Comparison of ENCODE assay signal across 13 mouse cellular contexts in the genomic region with DNA sequence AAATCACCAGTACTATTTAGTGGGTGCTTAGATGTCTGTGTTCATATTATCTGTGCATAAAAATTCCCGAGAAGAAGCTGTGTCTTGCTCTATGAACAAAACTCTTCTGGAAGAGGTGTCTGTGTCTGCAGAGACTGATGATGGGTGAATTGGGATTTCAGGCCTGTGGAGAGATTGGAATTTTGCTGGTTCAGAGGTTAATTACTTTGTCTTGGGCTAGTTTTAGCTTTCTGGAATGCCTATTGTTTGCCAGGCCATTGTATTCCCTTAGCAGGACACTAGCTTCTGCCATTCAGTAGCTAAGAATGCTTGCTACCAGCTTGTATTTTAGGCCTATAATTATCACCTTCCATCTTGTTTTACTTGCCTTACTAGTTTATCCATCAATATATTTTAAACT.
A peak's percentile ranks its signal among the peaks of the same experiment; 100 is the strongest.
DNase-seq lines count a peak whose midpoint lies in the region; ATAC-seq and TF ChIP-seq lines count a peak whose summit lies in the region.
"Had no signal": no experiment of that assay in that cellular context is flagged by ENCODE, and none has a peak within 500 bp of the region (broad histone marks: within the 10 kb centered on the region; RNA-seq: fewer than 3 reads in every experiment).

No protein-coding gene starts in this region.

- H3K36me3 ChIP-seq in kidney, embryonic 15.5 days: no peaks in the 10 kb centered on the region
- H3K36me3 ChIP-seq in kidney, adult 2 months (ENCODE audit: control insufficient read depth, insufficient read depth, low read length): no peaks in the 10 kb centered on the region
- no peaks in the 10 kb centered on the region for H3K36me3 ChIP-seq in forebrain, embryonic 13.5 days (ENCODE audit: poor library complexity, severe bottlenecking)
- H3K36me3 ChIP-seq in limb, embryonic 12.5 days: no peaks in the 10 kb centered on the region
- H3K36me3 ChIP-seq in neural tube, embryonic 15.5 days: no peaks in the 10 kb centered on the region
- H3K36me3 ChIP-seq: limb, embryonic 13.5 days had no signal

- TF ChIP-seq POLR2A in kidney, adult 2 months (IDR thresholded peaks at IDR 0.05; ENCODE audit: low read depth, low read length): no peak

- no peaks in the 10 kb centered on the region for H3K9me3 ChIP-seq in kidney, embryonic 15.5 days (replicated peaks)
- no peaks in the 10 kb centered on the region for H3K9me3 ChIP-seq in forebrain, embryonic 13.5 days (replicated peaks)
- H3K9me3 ChIP-seq in limb, embryonic 12.5 days: no peaks in the 10 kb centered on the region
- no peaks in the 10 kb centered on the region for H3K9me3 ChIP-seq in neural tube, embryonic 15.5 days (replicated peaks)
- H3K9me3 ChIP-seq: limb, embryonic 13.5 days had no signal

- H3K27ac ChIP-seq in kidney, embryonic 15.5 days: peak overlapping the region; percentile 70; the same call in 1 of the 2 replicates
- H3K27ac ChIP-seq in kidney, adult 2 months (ENCODE audit: insufficient read depth, low read depth, low read length): no peak overlapping the region
- peak overlapping the region; percentile 95 for H3K27ac ChIP-seq in forebrain, embryonic 13.5 days
- peak overlapping the region; percentile 86 for H3K27ac ChIP-seq in limb, embryonic 12.5 days
- H3K27ac ChIP-seq in neural tube, embryonic 15.5 days (replicated peaks): peak overlapping the region; percentile 84

- ATAC-seq in kidney, embryonic 15.5 days (replicated peaks; ENCODE audit: low FRiP score): no peak
- no peak for ATAC-seq in forebrain, embryonic 13.5 days
- ATAC-seq in limb, embryonic 12.5 days (ENCODE audit: insufficient number of reproducible peaks, insufficient read depth, low FRiP score, low TSS enrichment, low read depth): no peak
- ATAC-seq in neural tube, embryonic 15.5 days (ENCODE audit: low FRiP score): no peak
- ATAC-seq in erythroid progenitor cell, adult 5-6 weeks (replicated peaks; ENCODE audit: low FRiP score, poor library complexity, severe bottlenecking): no peak

- H3K4me2 ChIP-seq in kidney, embryonic 15.5 days: no peak overlapping the region
- no peak overlapping the region; the same call in 1 of the 2 replicates for H3K4me2 ChIP-seq in forebrain, embryonic 13.5 days
- no peak overlapping the region for H3K4me2 ChIP-seq in limb, embryonic 12.5 days
- no peak overlapping the region for H3K4me2 ChIP-seq in neural tube, embryonic 15.5 days

- H3K9ac ChIP-seq in kidney, embryonic 15.5 days: no peak overlapping the region
- no peak overlapping the region; the same call in 1 of the 2 replicates for H3K9ac ChIP-seq in forebrain, embryonic 13.5 days
- no peak overlapping the region for H3K9ac ChIP-seq in limb, embryonic 12.5 days (replicated peaks)
- no peak overlapping the region for H3K9ac ChIP-seq in neural tube, embryonic 15.5 days (replicated peaks)
- H3K9ac ChIP-seq: limb, embryonic 13.5 days had no signal

- peaks cover 8% of the 10 kb centered on the region; the same call in 1 of the 2 replicates for H3K4me1 ChIP-seq in kidney, embryonic 15.5 days
- H3K4me1 ChIP-seq in kidney, adult 2 months (ENCODE audit: control insufficient read depth, insufficient read depth, low read length): no peaks in the 10 kb centered on the region; the same call in 1 of the 2 replicates
- peaks cover 31% of the 10 kb centered on the region for H3K4me1 ChIP-seq in forebrain, embryonic 13.5 days
- peaks cover 13% of the 10 kb centered on the region for H3K4me1 ChIP-seq in limb, embryonic 12.5 days (replicated peaks)
- peaks cover 14% of the 10 kb centered on the region for H3K4me1 ChIP-seq in neural tube, embryonic 15.5 days

- H3K4me3 ChIP-seq in kidney, embryonic 15.5 days (replicated peaks): no peak overlapping the region
- no peak overlapping the region for H3K4me3 ChIP-seq in kidney, adult 2 months (ENCODE audit: insufficient read depth, low read depth, low read length)
- no peak overlapping the region for H3K4me3 ChIP-seq in forebrain, embryonic 13.5 days
- H3K4me3 ChIP-seq in limb, embryonic 12.5 days (replicated peaks): no peak overlapping the region
- no peak overlapping the region for H3K4me3 ChIP-seq in neural tube, embryonic 15.5 days (replicated peaks)
- H3K4me3 ChIP-seq: limb, embryonic 13.5 days had no signal

- no peak for DNase-seq in kidney, adult 2 months
- DNase-seq in layer of hippocampus, adult 8-10 months (ENCODE audit: low spot score in 2 of 2): no peak
- no peak for DNase-seq in thymus, postnatal 25 days
- DNase-seq: adrenal gland, adult 8-10 months; cerebellum, adult 11-12 months; heart, adult 11 months; heart, postnatal 4 days had no signal

- TF ChIP-seq CTCF in kidney, adult 2 months (conservative IDR thresholded peaks at IDR 0.05; ENCODE audit: insufficient read depth, insufficient read length, low read depth, low read length): no peak

- no peaks in the 10 kb centered on the region for H3K27me3 ChIP-seq in kidney, embryonic 15.5 days
- H3K27me3 ChIP-seq in kidney, adult 2 months (replicated peaks; ENCODE audit: control insufficient read depth, insufficient read depth, low read length): no peaks in the 10 kb centered on the region
- no peaks in the 10 kb centered on the region for H3K27me3 ChIP-seq in forebrain, embryonic 13.5 days
- H3K27me3 ChIP-seq in limb, embryonic 12.5 days: no peaks in the 10 kb centered on the region
- no peaks in the 10 kb centered on the region for H3K27me3 ChIP-seq in neural tube, embryonic 15.5 days (replicated peaks)
- H3K27me3 ChIP-seq: limb, embryonic 13.5 days had no signal

- 46% methylated on average over 1 of the region's 1 CpGs for WGBS in kidney, embryonic 15.5 days
- WGBS in kidney, adult 2 months: 57% methylated on average over 1 of the region's 1 CpGs
- WGBS in forebrain, embryonic 13.5 days: 7% methylated on average over 1 of the region's 1 CpGs
- WGBS in limb, embryonic 12.5 days: 45% methylated on average over 1 of the region's 1 CpGs
- 4% methylated on average over 1 of the region's 1 CpGs for WGBS in neural tube, embryonic 15.5 days
